Mouse (Mus musculus): ENCODE results near the gene Ets2. TPM values are rescaled to one million over a fixed set of nuclear protein-coding genes. Genes with fewer than 3 reads are reported as not detected.

Gene Ets2
- 9.3 and 10.7 TPM in 2 replicates for polyA plus RNA-seq (2015; fragmentation: Nextera tagmentation; extraction: Ambion mirVana)

GRCm38 (mm10) chr16:95701802-95702561 is at the start of gene Ets2:
Gene Ets2, plus strand, starts transcription at chr16:95702075.
- WGBS: under 1% methylated on average over 63 of the region's 64 CpGs
- Histone ChIP-seq H3K9me3 (replicated peaks) (no peaks in the 10 kb centered on the region), H3K4me3 (peak within 1 kb of the TSS; percentile 63), H3K4me1 (peaks cover 19% of the 10 kb centered on the region), H3K27me3 (peaks cover 42% of the 10 kb centered on the region), H3K9ac (peak within 1 kb of the TSS; percentile 86), H3K4me2 (peak within 1 kb of the TSS; percentile 90), H3K36me3 (ENCODE audit: poor library complexity, severe bottlenecking) (no peaks in the 10 kb centered on the region), H3K27ac (peak within 1 kb of the TSS; percentile 67)
- ATAC-seq: peak; percentile 93

- Histone ChIP-seq H3K4me1 (no peaks in the 10 kb centered on the region), H3K27me3 (no peaks in the 10 kb centered on the region), H3K9ac (no peak overlapping the region), H3K27ac (no peak overlapping the region), H3K9me3 (replicated peaks) (peaks cover 10% of the 10 kb centered on the region; the same call in 1 of the 2 replicates), H3K36me3 (ENCODE audit: poor library complexity, severe bottlenecking) (no peaks in the 10 kb centered on the region), H3K4me2 (peak overlapping the region; percentile 37; the same call in 1 of the 2 replicates), H3K4me3 (no peak overlapping the region)
- peak; percentile 75; the same call in 1 of the 2 replicates for ATAC-seq
- 59% methylated on average over 15 of the region's 15 CpGs for WGBS
Observed at GRCm38 (mm10) chr16:95654204-95654611, 47.7 kb upstream of the Ets2 start.

- Histone ChIP-seq H3K36me3 (ENCODE audit: poor library complexity, severe bottlenecking) (no peaks in the 10 kb centered on the region), H3K4me3 (no peak overlapping the region), H3K27ac (no peak overlapping the region), H3K9me3 (replicated peaks) (peaks cover 10% of the 10 kb centered on the region; the same call in 1 of the 2 replicates), H3K27me3 (peaks cover 3% of the 10 kb centered on the region; the same call in 1 of the 2 replicates), H3K9ac (no peak overlapping the region), H3K4me2 (no peak overlapping the region), H3K4me1 (no peaks in the 10 kb centered on the region)
- no peak for ATAC-seq
- WGBS: 90% methylated on average over 4 of the region's 4 CpGs
Observed at GRCm38 (mm10) chr16:95656535-95656934, 45.3 kb upstream of the Ets2 start.

GRCm38 (mm10) chr16:95657187-95657586 is 44.7 kb upstream of the Ets2 start:
- no peak overlapping the region for H3K4me3 ChIP-seq
- whole genome bisulfite sequencing: over 99% methylated on average over 5 of the region's 5 CpGs

GRCm38 (mm10) chr16:95657756-95658155 is 44.1 kb upstream of the Ets2 start:
- no peak overlapping the region for H3K4me2 ChIP-seq
- H3K27me3 ChIP-seq: peaks cover 3% of the 10 kb centered on the region; the same call in 1 of the 2 replicates
- no peak overlapping the region for H3K9ac ChIP-seq
- H3K27ac ChIP-seq: no peak overlapping the region
- 90% methylated on average over 5 of the region's 5 CpGs for WGBS
- no peak overlapping the region for H3K4me3 ChIP-seq
- H3K36me3 ChIP-seq (ENCODE audit: poor library complexity, severe bottlenecking): no peaks in the 10 kb centered on the region
- ATAC-seq: no peak
- no peaks in the 10 kb centered on the region for H3K4me1 ChIP-seq
- H3K9me3 ChIP-seq (replicated peaks): peaks cover 10% of the 10 kb centered on the region; the same call in 1 of the 2 replicates

More at GRCm38 (mm10) chr16:95657187-95657586, 44.7 kb upstream of the Ets2 start:
- no peak overlapping the region for H3K27ac ChIP-seq
- no peak for ATAC-seq
- H3K9me3 ChIP-seq (replicated peaks): peaks cover 10% of the 10 kb centered on the region; the same call in 1 of the 2 replicates
- no peak overlapping the region for H3K4me2 ChIP-seq
- H3K36me3 ChIP-seq (ENCODE audit: poor library complexity, severe bottlenecking): no peaks in the 10 kb centered on the region
- H3K27me3 ChIP-seq: peaks cover 3% of the 10 kb centered on the region; the same call in 1 of the 2 replicates
- no peaks in the 10 kb centered on the region for H3K4me1 ChIP-seq
- no peak overlapping the region for H3K9ac ChIP-seq

- H3K4me2 ChIP-seq: no peak overlapping the region
- peaks cover 3% of the 10 kb centered on the region; the same call in 1 of the 2 replicates for H3K27me3 ChIP-seq
- H3K27ac ChIP-seq: no peak overlapping the region
- H3K4me3 ChIP-seq: no peak overlapping the region
- H3K36me3 ChIP-seq (ENCODE audit: poor library complexity, severe bottlenecking): no peaks in the 10 kb centered on the region
- no peak for ATAC-seq
- 59% methylated on average over 5 of the region's 5 CpGs for WGBS
- no peak overlapping the region for H3K9ac ChIP-seq
- H3K9me3 ChIP-seq (replicated peaks): peaks cover 10% of the 10 kb centered on the region; the same call in 1 of the 2 replicates
- no peaks in the 10 kb centered on the region for H3K4me1 ChIP-seq
Observed at GRCm38 (mm10) chr16:95658836-95659430, 42.9 kb upstream of the Ets2 start.

GRCm38 (mm10) chr16:95659461-95659860 is 42.4 kb upstream of the Ets2 start:
- 83% methylated on average over 19 of the region's 19 CpGs for WGBS
- Histone ChIP-seq H3K4me3 (no peak overlapping the region), H3K9ac (no peak overlapping the region), H3K27ac (no peak overlapping the region), H3K4me2 (no peak overlapping the region), H3K9me3 (replicated peaks) (peaks cover 10% of the 10 kb centered on the region; the same call in 1 of the 2 replicates), H3K27me3 (peaks cover 4% of the 10 kb centered on the region; the same call in 1 of the 2 replicates), H3K4me1 (no peaks in the 10 kb centered on the region), H3K36me3 (ENCODE audit: poor library complexity, severe bottlenecking) (no peaks in the 10 kb centered on the region)
- ATAC-seq: no peak

GRCm38 (mm10) chr16:95660909-95661308 is 41.0 kb upstream of the Ets2 start:
- no peak for ATAC-seq
- WGBS: 69% methylated on average over 5 of the region's 5 CpGs
- no peak overlapping the region for H3K9ac ChIP-seq

GRCm38 (mm10) chr16:95665472-95666131 is 36.3 kb upstream of the Ets2 start:
- 82% methylated on average over 6 of the region's 6 CpGs for WGBS
- no peaks in the 10 kb centered on the region for H3K9me3 ChIP-seq (replicated peaks)
- no peak for ATAC-seq

More at GRCm38 (mm10) chr16:95660909-95661308, 41.0 kb upstream of the Ets2 start:
- no peak overlapping the region for H3K4me3 ChIP-seq
- no peak overlapping the region for H3K27ac ChIP-seq
- no peaks in the 10 kb centered on the region for H3K4me1 ChIP-seq
- H3K4me2 ChIP-seq: no peak overlapping the region
- no peaks in the 10 kb centered on the region for H3K36me3 ChIP-seq (ENCODE audit: poor library complexity, severe bottlenecking)
- peaks cover 16% of the 10 kb centered on the region for H3K27me3 ChIP-seq
- H3K9me3 ChIP-seq (replicated peaks): peaks cover 10% of the 10 kb centered on the region; the same call in 1 of the 2 replicates

GRCm38 (mm10) chr16:95666288-95666687 is 35.6 kb upstream of the Ets2 start:
- H3K9ac ChIP-seq: no peak overlapping the region
- no peak overlapping the region for H3K4me3 ChIP-seq
- no peaks in the 10 kb centered on the region for H3K9me3 ChIP-seq (replicated peaks)
- WGBS: 92% methylated on average over 10 of the region's 10 CpGs
- peaks cover 33% of the 10 kb centered on the region for H3K27me3 ChIP-seq
- no peak for ATAC-seq
- H3K4me2 ChIP-seq: no peak overlapping the region
- no peak overlapping the region for H3K27ac ChIP-seq
- H3K4me1 ChIP-seq: peaks cover 20% of the 10 kb centered on the region
- H3K36me3 ChIP-seq (ENCODE audit: poor library complexity, severe bottlenecking): no peaks in the 10 kb centered on the region

More at GRCm38 (mm10) chr16:95665472-95666131, 36.3 kb upstream of the Ets2 start:
- Histone ChIP-seq H3K4me3 (no peak overlapping the region), H3K4me2 (no peak overlapping the region), H3K27ac (no peak overlapping the region), H3K27me3 (peaks cover 30% of the 10 kb centered on the region), H3K36me3 (ENCODE audit: poor library complexity, severe bottlenecking) (no peaks in the 10 kb centered on the region), H3K9ac (no peak overlapping the region), H3K4me1 (peaks cover 20% of the 10 kb centered on the region)

GRCm38 (mm10) chr16:95667395-95668150 is 34.3 kb upstream of the Ets2 start:
- Histone ChIP-seq H3K9ac (no peak overlapping the region), H3K4me2 (0 out of 2 replicates have a peak overlapping the region, but pooled peaks have one; percentile 33), H3K4me1 (peaks cover 20% of the 10 kb centered on the region), H3K4me3 (no peak overlapping the region), H3K27ac (no peak overlapping the region), H3K36me3 (ENCODE audit: poor library complexity, severe bottlenecking) (no peaks in the 10 kb centered on the region), H3K27me3 (peaks cover 43% of the 10 kb centered on the region), H3K9me3 (replicated peaks) (no peaks in the 10 kb centered on the region)
- no peak for ATAC-seq
- WGBS: 62% methylated on average over 11 of the region's 11 CpGs
